Mouse (Mus musculus): ENCODE data around the gene Ppp1r14b. TPM values are rescaled to one million over a fixed set of nuclear protein-coding genes. Genes with fewer than 3 reads are reported as not detected.

The Ppp1r14b gene
- polyA plus RNA-seq, 1 experiment from 2014 or later = 170 TPM

DNA sequence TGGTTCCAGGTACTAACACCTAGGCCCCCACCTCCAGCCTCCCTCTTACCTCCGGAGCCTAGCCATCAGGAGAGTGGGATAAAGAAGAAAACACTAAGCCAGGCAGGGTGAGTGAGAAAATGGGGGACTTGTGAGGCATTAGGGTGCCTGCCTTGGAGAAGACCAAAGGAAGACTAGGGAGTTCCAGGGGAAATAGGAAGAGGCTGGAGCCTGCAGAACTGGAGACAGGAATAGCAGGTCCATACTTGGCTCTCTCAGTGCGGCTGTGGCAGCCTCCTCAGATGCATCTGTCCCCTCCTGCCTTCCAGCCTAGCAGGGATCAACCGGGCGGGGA lies 41.7 kb upstream of the Ppp1r14b start:
- H3K36me3 ChIP-seq (ENCODE audit: control insufficient read depth, insufficient read depth, low read length) = 0 out of 2 replicates have a peak, but pooled peaks cover 4% of the 10 kb centered on the region
- 32% methylated on average over 4 of the region's 4 CpGs for WGBS
- H3K4me2 ChIP-seq (ENCODE audit: low read length) = peak overlapping the region; percentile 95
- ATAC-seq (ENCODE audit: insufficient number of reproducible peaks, insufficient read depth, low FRiP score, low read depth) = no peak
- H3K9ac ChIP-seq (ENCODE audit: low read length) = 0 out of 2 replicates have a peak overlapping the region, but pooled peaks have one; percentile 64
- peaks cover 76% of the 10 kb centered on the region for H3K27me3 ChIP-seq (ENCODE audit: control insufficient read depth, insufficient read depth, low read length)
- H3K9me3 ChIP-seq (ENCODE audit: control insufficient read depth, low read length) = no peaks in the 10 kb centered on the region
- H3K4me1 ChIP-seq (ENCODE audit: control insufficient read depth in 2 of 2, insufficient read depth in 2 of 2, low read length in 2 of 2) = peaks cover 0 to 12% of the 10 kb centered on the region in 2 experiments; a peak in 3 of 4 replicates
- H3K27ac ChIP-seq (replicated peaks in 1 of 2; ENCODE audit: control insufficient read depth in 1 of 2, insufficient read depth in 1 of 2, low read depth in 2 of 2, low read length in 2 of 2) = no peak overlapping the region
- H3K4me3 ChIP-seq (ENCODE audit: control insufficient read depth in 1 of 2, insufficient read depth in 1 of 2, low read depth in 1 of 2, low read length in 2 of 2) = peak overlapping the region in 1 of 2 experiments; percentile 48; a peak in 1 of 4 replicates

DNA sequence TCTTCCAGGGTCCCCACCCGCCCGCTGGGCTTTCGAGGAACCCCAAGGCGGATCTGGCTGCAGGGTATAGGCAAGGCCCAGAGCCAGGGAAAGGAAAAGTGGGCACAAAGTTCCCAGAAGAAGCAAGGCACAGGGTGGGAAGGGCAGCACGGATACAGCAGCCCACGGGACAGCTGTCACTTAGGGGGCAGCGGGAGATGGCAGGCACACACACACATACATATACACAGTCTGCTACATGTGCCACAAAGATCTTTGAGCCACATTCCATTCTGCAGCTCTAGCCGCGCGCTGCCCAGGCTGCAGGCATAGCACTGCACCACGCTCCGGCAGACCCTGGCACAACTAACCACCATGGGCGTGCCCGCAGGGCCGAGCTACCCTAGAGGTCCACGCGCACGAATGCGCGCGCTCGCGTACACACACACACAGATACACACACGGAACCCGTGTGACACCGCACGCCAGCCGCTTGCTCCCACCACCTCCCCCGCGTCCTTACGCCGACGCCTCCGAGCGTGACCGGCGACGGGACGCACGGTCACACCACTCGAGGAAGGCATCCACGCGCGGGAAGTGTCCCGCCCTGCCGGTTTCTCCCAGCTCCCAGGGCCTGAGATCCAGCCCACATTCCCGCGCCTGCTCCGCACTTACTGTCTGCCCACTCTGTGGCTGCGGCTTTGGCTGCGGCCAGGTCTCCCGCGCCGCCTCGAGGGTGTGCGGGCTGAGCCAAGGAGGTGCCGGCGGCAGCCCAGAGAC lies 41.2 kb upstream of the Ppp1r14b start:
- no peak for ATAC-seq (ENCODE audit: insufficient number of reproducible peaks, insufficient read depth, low FRiP score, low read depth)
- Histone ChIP-seq H3K9ac (ENCODE audit: low read length) (peak overlapping the region; percentile 64), H3K27me3 (ENCODE audit: control insufficient read depth, insufficient read depth, low read length) (peaks cover 71% of the 10 kb centered on the region), H3K4me3 (ENCODE audit: control insufficient read depth in 1 of 2, insufficient read depth in 1 of 2, low read depth in 1 of 2, low read length in 2 of 2) (peak overlapping the region; percentile 38 to 48), H3K4me1 (ENCODE audit: control insufficient read depth in 2 of 2, insufficient read depth in 2 of 2, low read length in 2 of 2) (peaks cover 0 to 12% of the 10 kb centered on the region in 2 experiments; a peak in 3 of 4 replicates), H3K4me2 (ENCODE audit: low read length) (peak overlapping the region; percentile 95), H3K27ac (replicated peaks in 1 of 2; ENCODE audit: control insufficient read depth in 1 of 2, insufficient read depth in 1 of 2, low read depth in 2 of 2, low read length in 2 of 2) (no peak overlapping the region), H3K36me3 (ENCODE audit: control insufficient read depth, insufficient read depth, low read length) (0 out of 2 replicates have a peak, but pooled peaks cover 6% of the 10 kb centered on the region), H3K9me3 (ENCODE audit: control insufficient read depth, low read length) (no peaks in the 10 kb centered on the region)
- 5% methylated on average over 58 of the region's 58 CpGs for WGBS

DNA sequence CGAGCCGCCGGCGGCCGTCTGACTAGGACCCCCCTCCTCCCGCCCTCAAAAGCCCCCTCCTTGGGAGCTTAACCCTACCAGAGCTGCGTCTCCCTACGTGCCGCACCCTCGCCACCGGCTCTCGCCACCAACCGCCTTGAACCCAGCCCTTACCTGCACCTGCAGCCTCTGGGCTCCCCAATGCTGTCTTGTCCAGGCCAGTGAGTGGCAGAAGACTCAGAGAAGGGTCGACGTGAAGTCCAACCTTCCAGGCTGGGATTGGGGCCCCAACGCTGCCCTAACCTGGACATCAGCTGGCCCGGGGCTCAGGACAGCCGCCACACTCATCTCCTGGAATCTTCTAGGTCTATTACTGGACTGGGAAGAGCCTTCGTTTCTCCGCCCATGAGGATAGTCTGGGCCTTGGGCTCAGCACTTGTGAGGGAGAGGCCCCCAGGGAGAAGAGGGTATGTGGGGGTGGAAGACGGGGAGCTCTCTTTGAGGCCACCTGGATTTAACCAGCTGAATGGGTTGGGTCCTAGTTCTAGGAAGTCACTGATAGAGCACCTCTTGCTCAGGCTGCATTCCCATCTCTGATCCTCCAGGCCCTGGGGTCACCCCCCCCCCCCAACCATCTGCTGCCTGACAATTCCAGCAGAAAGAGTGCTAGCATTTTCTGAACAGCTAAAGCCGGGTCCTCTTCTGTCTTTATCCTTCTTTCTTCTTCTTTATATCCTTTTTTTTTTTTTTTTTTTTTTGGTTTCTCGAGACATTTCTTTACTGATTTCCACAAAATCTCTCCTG lies 40.4 kb upstream of the Ppp1r14b start, which contains the start of gene Kcnk4:
Gene Kcnk4, minus strand, starts transcription at position 321 of the 783 bp plus-strand sequence.
- Histone ChIP-seq H3K27ac (replicated peaks in 1 of 2; ENCODE audit: control insufficient read depth in 1 of 2, insufficient read depth in 1 of 2, low read depth in 2 of 2, low read length in 2 of 2) (no peak within 1 kb of the TSS), H3K9me3 (ENCODE audit: control insufficient read depth, low read length) (no peaks in the 10 kb centered on the region), H3K27me3 (ENCODE audit: control insufficient read depth, insufficient read depth, low read length) (peaks cover 64% of the 10 kb centered on the region), H3K36me3 (ENCODE audit: control insufficient read depth, insufficient read depth, low read length) (0 out of 2 replicates have a peak, but pooled peaks cover 6% of the 10 kb centered on the region), H3K4me1 (ENCODE audit: control insufficient read depth in 2 of 2, insufficient read depth in 2 of 2, low read length in 2 of 2) (peaks cover 0 to 12% of the 10 kb centered on the region in 2 experiments; a peak in 3 of 4 replicates), H3K9ac (ENCODE audit: low read length) (peak within 1 kb of the TSS; percentile 64), H3K4me3 (ENCODE audit: control insufficient read depth in 1 of 2, insufficient read depth in 1 of 2, low read depth in 1 of 2, low read length in 2 of 2) (peak within 1 kb of the TSS; percentile 38 to 48), H3K4me2 (ENCODE audit: low read length) (peak within 1 kb of the TSS; percentile 95)
- 8% methylated on average over 23 of the region's 23 CpGs for WGBS
- no peak for ATAC-seq (ENCODE audit: insufficient number of reproducible peaks, insufficient read depth, low FRiP score, low read depth)

DNA sequence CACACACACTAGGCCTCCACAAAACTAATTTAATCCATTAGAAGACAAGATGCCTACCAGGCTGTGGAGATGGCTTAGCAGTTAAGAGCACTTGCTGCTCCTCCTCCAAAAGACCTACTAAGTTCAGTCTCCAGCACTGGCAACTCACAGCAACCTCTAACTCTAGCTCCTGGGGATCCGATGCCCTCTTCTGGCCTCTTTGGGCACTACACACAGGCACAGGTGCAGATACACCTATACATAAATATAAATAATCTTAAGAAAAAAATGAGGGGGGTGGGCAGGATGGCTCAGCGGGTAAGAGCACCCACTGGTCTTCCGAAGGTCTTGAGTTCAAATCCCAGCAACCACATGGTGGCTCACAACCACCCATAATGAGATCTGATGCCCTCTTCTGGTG lies 38.5 kb upstream of the Ppp1r14b start:
- Histone ChIP-seq H3K9ac (ENCODE audit: low read length) (no peak overlapping the region), H3K36me3 (ENCODE audit: control insufficient read depth, insufficient read depth, low read length) (0 out of 2 replicates have a peak, but pooled peaks cover 6% of the 10 kb centered on the region), H3K9me3 (ENCODE audit: control insufficient read depth, low read length) (no peaks in the 10 kb centered on the region), H3K4me1 (ENCODE audit: control insufficient read depth in 2 of 2, insufficient read depth in 2 of 2, low read length in 2 of 2) (peaks cover 8 to 22% of the 10 kb centered on the region in 2 experiments), H3K27me3 (ENCODE audit: control insufficient read depth, insufficient read depth, low read length) (peaks cover 51% of the 10 kb centered on the region), H3K4me2 (ENCODE audit: low read length) (no peak overlapping the region), H3K4me3 (ENCODE audit: control insufficient read depth in 1 of 2, insufficient read depth in 1 of 2, low read depth in 1 of 2, low read length in 2 of 2) (no peak overlapping the region), H3K27ac (replicated peaks in 1 of 2; ENCODE audit: control insufficient read depth in 1 of 2, insufficient read depth in 1 of 2, low read depth in 2 of 2, low read length in 2 of 2) (no peak overlapping the region)
- WGBS = 16% methylated on average over 3 of the region's 3 CpGs
- ATAC-seq (ENCODE audit: insufficient number of reproducible peaks, insufficient read depth, low FRiP score, low read depth) = no peak

DNA sequence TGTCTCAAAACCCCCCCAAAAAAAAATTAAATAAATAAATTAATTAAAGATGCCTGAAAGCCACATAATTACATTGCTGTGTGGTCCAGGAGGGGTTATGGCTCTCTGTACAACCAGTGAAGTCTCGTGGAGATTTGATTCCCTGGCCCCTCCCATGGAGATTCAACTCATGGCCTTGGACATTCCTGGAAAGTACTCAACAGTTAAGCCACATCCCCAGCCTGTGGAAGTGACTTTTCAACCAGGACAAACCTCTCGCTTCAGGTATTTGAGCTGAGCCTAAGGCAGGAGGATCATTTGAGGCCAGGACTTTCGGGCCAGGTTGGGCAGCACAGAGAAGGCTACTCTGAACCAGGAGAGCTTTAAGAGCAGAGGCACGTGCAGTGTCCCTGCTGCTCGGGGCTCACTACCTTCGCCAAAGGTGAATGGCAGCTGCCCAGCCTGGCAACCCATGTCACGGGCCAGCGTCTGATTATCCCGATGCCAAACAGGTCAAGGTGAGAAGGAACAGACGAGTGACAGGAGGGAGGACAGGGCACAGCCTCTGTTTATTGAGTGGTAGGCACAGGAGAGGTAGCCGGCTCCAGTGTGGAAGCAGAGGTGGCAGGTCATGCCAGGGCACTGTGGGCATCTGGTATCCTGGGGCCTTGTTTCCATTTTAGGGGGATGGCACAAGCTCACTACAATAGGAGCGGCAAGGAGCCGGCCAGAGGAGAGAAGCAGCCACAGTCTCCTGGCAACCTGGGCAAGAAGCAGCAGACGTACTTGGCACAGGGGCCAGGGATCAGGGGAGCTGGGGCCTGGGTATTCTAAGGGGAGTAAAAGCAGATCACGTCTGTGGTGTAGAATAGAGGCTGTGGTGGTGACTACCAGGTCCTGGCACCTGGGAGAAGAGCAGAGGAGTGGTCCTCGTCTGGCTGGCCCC lies 37.0 kb upstream of the Ppp1r14b start:
- 0 out of 2 replicates have a peak, but pooled peaks cover 6% of the 10 kb centered on the region for H3K36me3 ChIP-seq (ENCODE audit: control insufficient read depth, insufficient read depth, low read length)
- peaks cover 36% of the 10 kb centered on the region for H3K27me3 ChIP-seq (ENCODE audit: control insufficient read depth, insufficient read depth, low read length)
- ATAC-seq (ENCODE audit: insufficient number of reproducible peaks, insufficient read depth, low FRiP score, low read depth) = no peak
- 0 out of 2 replicates have a peak overlapping the region, but pooled peaks have one; percentile 2 for H3K9ac ChIP-seq (ENCODE audit: low read length)
- H3K4me2 ChIP-seq (ENCODE audit: low read length) = no peak overlapping the region
- H3K4me1 ChIP-seq (ENCODE audit: control insufficient read depth in 2 of 2, insufficient read depth in 2 of 2, low read length in 2 of 2) = peaks cover 9 to 25% of the 10 kb centered on the region in 2 experiments
- H3K27ac ChIP-seq (replicated peaks in 1 of 2; ENCODE audit: control insufficient read depth in 1 of 2, insufficient read depth in 1 of 2, low read depth in 2 of 2, low read length in 2 of 2) = no peak overlapping the region
- WGBS = 77% methylated on average over 16 of the region's 16 CpGs
- no peaks in the 10 kb centered on the region for H3K9me3 ChIP-seq (ENCODE audit: control insufficient read depth, low read length)
- H3K4me3 ChIP-seq (ENCODE audit: control insufficient read depth in 1 of 2, insufficient read depth in 1 of 2, low read depth in 1 of 2, low read length in 2 of 2) = no peak overlapping the region

DNA sequence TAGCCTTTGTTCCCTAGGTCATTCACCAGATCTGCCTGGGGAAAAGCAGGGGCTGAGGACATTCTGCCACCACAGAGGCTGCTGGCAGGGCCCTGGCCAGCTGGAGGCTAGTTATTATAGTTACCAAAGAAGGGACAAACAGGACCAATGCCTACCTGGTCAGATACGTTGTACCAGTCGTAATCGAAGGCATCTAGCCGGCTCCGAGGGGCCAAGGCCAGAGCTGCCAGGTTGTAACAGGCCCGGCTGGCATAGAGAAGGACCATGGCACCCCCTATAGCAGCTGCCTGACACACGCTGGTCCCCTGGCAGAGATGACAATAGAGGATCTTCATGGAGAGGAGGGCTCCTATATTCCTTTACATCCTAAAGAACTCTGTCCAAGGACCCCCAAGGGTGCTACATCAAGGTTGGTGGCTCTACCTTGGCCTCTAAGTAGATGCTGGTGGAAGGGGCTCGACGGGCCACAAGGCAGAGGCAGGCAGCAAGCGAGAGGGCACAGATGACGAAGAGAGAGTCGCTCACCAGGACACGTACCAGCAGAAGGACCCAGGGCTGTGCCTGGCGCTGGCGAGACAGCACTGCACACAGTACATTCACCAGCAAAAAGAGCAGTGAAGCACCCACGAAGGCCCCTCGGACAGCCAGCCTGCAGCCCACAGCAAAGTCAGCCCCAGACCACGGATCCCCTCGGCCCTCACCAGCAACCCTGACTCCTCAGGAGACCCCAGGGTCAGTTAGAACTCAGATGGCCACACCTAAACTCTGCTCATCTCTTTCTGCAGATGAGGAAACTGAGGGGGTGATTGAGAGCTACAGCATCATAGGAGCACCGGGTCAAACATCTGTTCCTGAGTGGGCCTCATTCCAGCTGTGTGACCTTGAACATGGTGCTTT lies 35.4 kb upstream of the Ppp1r14b start:
- Histone ChIP-seq H3K36me3 (ENCODE audit: control insufficient read depth, insufficient read depth, low read length) (peaks cover 11% of the 10 kb centered on the region; the same call in 1 of the 2 replicates), H3K27ac (replicated peaks in 1 of 2; ENCODE audit: control insufficient read depth in 1 of 2, insufficient read depth in 1 of 2, low read depth in 2 of 2, low read length in 2 of 2) (no peak overlapping the region), H3K4me1 (ENCODE audit: control insufficient read depth in 2 of 2, insufficient read depth in 2 of 2, low read length in 2 of 2) (peaks cover 10 to 18% of the 10 kb centered on the region in 2 experiments), H3K4me2 (ENCODE audit: low read length) (no peak overlapping the region), H3K9me3 (ENCODE audit: control insufficient read depth, low read length) (no peaks in the 10 kb centered on the region), H3K9ac (ENCODE audit: low read length) (no peak overlapping the region), H3K27me3 (ENCODE audit: control insufficient read depth, insufficient read depth, low read length) (peaks cover 21% of the 10 kb centered on the region), H3K4me3 (ENCODE audit: control insufficient read depth in 1 of 2, insufficient read depth in 1 of 2, low read depth in 1 of 2, low read length in 2 of 2) (no peak overlapping the region)
- no peak for ATAC-seq (ENCODE audit: insufficient number of reproducible peaks, insufficient read depth, low FRiP score, low read depth)
- 84% methylated on average over 20 of the region's 20 CpGs for WGBS
